Mouse (Mus musculus): Measurements from ENCODE around the gene Gm10912. TPM values are rescaled to one million over a fixed set of nuclear protein-coding genes. Genes with fewer than 3 reads are reported as not detected.
"Not testable (repeated sequence)": the region's sequence is repeated elsewhere in the genome, so short reads cannot be mapped to it uniquely, and the experiment has no call there.

Gene Gm10912
- polyA plus RNA-seq, 1 experiment from 2014 or later: not detected

DNA sequence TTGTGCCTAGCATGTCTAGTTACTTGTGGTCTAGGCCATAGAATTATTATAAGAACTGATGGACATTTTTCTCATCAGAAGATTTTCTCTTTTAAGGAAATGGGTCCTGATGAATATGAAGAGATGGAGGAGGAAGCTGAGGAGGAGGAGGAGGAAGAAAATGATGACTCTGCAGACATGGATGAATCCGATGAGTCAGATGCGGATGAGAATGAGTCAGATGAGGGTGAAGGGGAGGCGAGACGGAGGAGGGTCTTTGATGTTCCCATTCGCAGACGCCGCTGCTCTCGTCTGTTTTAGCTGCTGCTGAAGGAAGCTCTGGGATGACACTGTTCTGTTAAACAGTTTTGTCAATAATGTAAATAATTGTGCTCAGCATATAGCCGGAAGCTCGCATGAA, 5.8 kb upstream of the Gm10912 start:
- H3K36me3 ChIP-seq (ENCODE audit: control insufficient read depth, insufficient read depth): peaks cover 23% of the 10 kb centered on the region
- WGBS: 78% methylated on average over 10 of the region's 10 CpGs
- no peak overlapping the region for H3K27ac ChIP-seq (ENCODE audit: low read length)

DNA sequence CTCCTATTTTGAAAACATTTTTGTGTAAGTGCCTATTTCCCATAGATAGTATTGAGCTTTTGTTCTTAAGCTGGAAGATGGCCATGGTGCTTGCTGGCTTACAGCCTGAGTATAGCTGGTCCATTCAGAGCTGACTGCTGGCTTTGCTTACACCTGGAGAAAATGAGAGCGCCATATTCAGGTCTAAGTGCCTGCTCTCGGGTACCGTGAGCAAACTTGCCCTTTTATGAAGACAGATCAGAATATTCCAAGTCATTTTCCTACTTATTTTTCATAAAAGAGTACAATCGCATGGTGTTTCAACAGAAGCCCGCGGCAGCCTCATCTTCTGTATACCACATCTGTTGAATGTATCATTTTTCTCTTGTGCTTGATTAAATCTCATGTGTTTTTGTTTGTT, 4.6 kb upstream of the Gm10912 start:
- H3K9me3 ChIP-seq (replicated peaks; ENCODE audit: control insufficient read depth, low read length): peaks cover 3% of the 10 kb centered on the region; the same call in 1 of the 2 replicates
- no peak overlapping the region for H3K4me3 ChIP-seq (ENCODE audit: low read length)
- H3K4me1 ChIP-seq (ENCODE audit: control insufficient read depth, insufficient read depth, low read length): no peaks in the 10 kb centered on the region
- no peak overlapping the region for H3K9ac ChIP-seq (ENCODE audit: low read length)
- no peak overlapping the region for H3K4me2 ChIP-seq (ENCODE audit: low read depth, low read length)
- WGBS: 95% methylated on average over 6 of the region's 6 CpGs
- H3K27me3 ChIP-seq (ENCODE audit: control insufficient read depth, insufficient read depth, low read length): no peaks in the 10 kb centered on the region
- H3K36me3 ChIP-seq (ENCODE audit: control insufficient read depth, insufficient read depth): peaks cover 17% of the 10 kb centered on the region
- no peak overlapping the region for H3K27ac ChIP-seq (ENCODE audit: low read length)
- ATAC-seq (replicated peaks; ENCODE audit: extremely low read depth, insufficient read depth, low FRiP score): no peak

More for the DNA sequence above, 5.8 kb upstream of the Gm10912 start:
- Histone ChIP-seq H3K9ac (ENCODE audit: low read length) (no peak overlapping the region), H3K4me1 (ENCODE audit: control insufficient read depth, insufficient read depth, low read length) (no peaks in the 10 kb centered on the region), H3K9me3 (replicated peaks; ENCODE audit: control insufficient read depth, low read length) (peaks cover 3% of the 10 kb centered on the region; the same call in 1 of the 2 replicates), H3K4me3 (ENCODE audit: low read length) (no peak overlapping the region), H3K4me2 (ENCODE audit: low read depth, low read length) (no peak overlapping the region), H3K27me3 (ENCODE audit: control insufficient read depth, insufficient read depth, low read length) (no peaks in the 10 kb centered on the region)
- no peak for ATAC-seq (replicated peaks; ENCODE audit: extremely low read depth, insufficient read depth, low FRiP score)

DNA sequence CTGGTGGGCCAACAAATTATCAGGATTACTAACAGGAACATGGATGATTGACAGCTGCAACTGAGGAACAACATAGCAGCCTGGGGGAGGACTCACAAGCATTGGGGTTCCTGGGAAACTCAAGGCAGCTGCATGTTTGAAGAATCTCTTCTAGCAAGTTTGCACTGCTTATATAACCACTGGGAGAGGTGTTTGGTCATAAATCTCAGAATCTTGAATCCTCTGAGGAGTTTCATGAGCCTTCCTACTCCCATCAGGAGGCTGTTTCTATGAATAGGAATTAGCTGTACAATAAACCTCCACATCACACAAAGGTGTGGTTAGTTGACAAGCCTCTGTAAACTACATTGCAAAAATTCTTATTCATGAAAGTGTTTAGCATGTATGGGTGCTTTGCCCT, 3.0 kb upstream of the Gm10912 start:
- no peak overlapping the region for H3K4me3 ChIP-seq (ENCODE audit: low read length)
- H3K27ac ChIP-seq (ENCODE audit: low read length): no peak overlapping the region
- peaks cover 3% of the 10 kb centered on the region; the same call in 1 of the 2 replicates for H3K9me3 ChIP-seq (replicated peaks; ENCODE audit: control insufficient read depth, low read length)
- no peaks in the 10 kb centered on the region for H3K27me3 ChIP-seq (ENCODE audit: control insufficient read depth, insufficient read depth, low read length)
- H3K4me1 ChIP-seq (ENCODE audit: control insufficient read depth, insufficient read depth, low read length): no peaks in the 10 kb centered on the region
- peaks cover 17% of the 10 kb centered on the region for H3K36me3 ChIP-seq (ENCODE audit: control insufficient read depth, insufficient read depth)
- H3K9ac ChIP-seq (ENCODE audit: low read length): no peak overlapping the region
- H3K4me2 ChIP-seq (ENCODE audit: low read depth, low read length): no peak overlapping the region
- ATAC-seq (replicated peaks; ENCODE audit: extremely low read depth, insufficient read depth, low FRiP score): no peak

DNA sequence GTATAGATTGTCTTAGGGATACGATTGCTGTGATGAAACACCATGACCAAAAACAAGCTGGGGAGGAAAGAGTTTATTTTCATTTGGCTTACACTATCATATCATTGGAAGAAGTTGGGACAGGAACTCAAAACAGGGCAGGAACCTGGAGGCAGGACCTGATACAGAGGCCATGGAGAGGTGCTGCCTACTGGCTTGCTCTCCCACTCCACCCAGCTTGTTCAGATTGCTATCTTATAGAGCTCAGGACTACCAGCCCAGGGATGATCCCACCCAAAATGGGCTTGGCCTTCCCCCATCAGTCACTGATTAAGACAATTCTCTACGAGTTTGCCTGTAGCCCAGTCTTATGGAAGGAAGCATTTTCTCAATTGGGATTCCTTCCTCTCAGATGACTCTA, 1.5 kb upstream of the Gm10912 start:
- Histone ChIP-seq H3K4me1 (ENCODE audit: control insufficient read depth, insufficient read depth, low read length) (no peaks in the 10 kb centered on the region), H3K9ac (ENCODE audit: low read length) (no peak overlapping the region), H3K36me3 (ENCODE audit: control insufficient read depth, insufficient read depth) (peaks cover 14% of the 10 kb centered on the region), H3K4me3 (ENCODE audit: low read length) (no peak overlapping the region), H3K27me3 (ENCODE audit: control insufficient read depth, insufficient read depth, low read length) (no peaks in the 10 kb centered on the region), H3K9me3 (replicated peaks; ENCODE audit: control insufficient read depth, low read length) (peaks cover 3% of the 10 kb centered on the region; the same call in 1 of the 2 replicates), H3K27ac (ENCODE audit: low read length) (no peak overlapping the region), H3K4me2 (ENCODE audit: low read depth, low read length) (no peak overlapping the region)
- no peak for ATAC-seq (replicated peaks; ENCODE audit: extremely low read depth, insufficient read depth, low FRiP score)
- 80% methylated on average over 2 of the region's 2 CpGs for WGBS

DNA sequence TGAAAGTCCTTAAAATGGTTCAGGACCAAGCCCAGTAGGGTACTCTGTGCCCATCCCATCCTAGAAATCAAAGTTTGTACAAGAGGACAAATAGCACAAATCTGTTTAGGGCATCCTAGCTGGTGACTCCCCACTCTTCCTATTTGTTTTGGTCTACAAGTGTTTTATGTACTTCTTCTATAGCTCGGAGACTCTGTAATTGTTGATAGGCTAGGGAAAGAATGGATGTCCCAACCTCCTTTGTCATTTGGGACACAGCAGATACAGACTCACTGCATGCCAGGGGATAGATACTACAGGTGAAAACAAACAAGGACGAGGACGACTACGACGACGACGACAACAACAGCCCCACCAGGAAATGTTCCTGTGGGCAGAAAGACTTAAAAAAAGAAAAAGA, 2.8 kb downstream of the Gm10912 start, which contains the start of gene Gm10799:
TSS of gene Gm10799 (minus strand) at position 101 of the 400 bp plus-strand sequence.
- H3K4me1 ChIP-seq (ENCODE audit: control insufficient read depth, insufficient read depth, low read length); H3K27me3 ChIP-seq (ENCODE audit: control insufficient read depth, insufficient read depth, low read length); H3K9ac ChIP-seq (ENCODE audit: low read length); H3K9me3 ChIP-seq (replicated peaks; ENCODE audit: control insufficient read depth, low read length); H3K4me2 ChIP-seq (ENCODE audit: low read depth, low read length); H3K4me3 ChIP-seq (ENCODE audit: low read length); H3K36me3 ChIP-seq (ENCODE audit: control insufficient read depth, insufficient read depth); ATAC-seq (replicated peaks; ENCODE audit: extremely low read depth, insufficient read depth, low FRiP score); H3K27ac ChIP-seq (ENCODE audit: low read length): not testable (repeated sequence)
- WGBS: 65% methylated on average over 7 of the region's 7 CpGs

DNA sequence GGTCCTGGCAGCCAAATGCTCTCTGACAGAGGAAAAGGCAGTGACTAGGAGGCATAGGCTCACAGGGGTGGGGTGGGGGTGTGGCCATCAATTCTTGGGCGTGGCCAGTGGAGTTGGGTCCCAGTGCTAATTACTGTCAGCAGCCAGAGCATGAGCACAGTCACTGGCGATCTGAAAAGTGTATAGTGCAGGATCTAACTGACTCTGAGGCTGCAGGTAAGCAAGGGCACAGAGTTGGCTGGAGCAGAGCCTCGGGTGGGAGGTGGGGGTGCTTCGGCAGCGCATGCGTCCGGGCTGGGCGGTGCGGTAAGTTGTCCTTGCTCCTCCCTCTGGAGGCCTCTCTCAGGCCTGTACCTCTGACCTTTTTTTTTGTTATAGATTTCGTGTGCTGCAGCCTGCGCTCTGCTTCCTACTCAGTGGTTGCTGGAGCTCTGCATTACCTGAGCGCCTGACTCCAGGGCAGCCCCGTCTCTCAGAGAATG, 4.1 kb downstream of the Gm10912 start, which contains the start of gene Cd59b:
TSS of gene Cd59b (plus strand) at position 146 of the 482 bp plus-strand sequence.
- no peaks in the 10 kb centered on the region for H3K4me1 ChIP-seq (ENCODE audit: control insufficient read depth, insufficient read depth, low read length)
- peak within 1 kb of the TSS; percentile 44 for H3K9ac ChIP-seq (ENCODE audit: low read length)
- peak; percentile 76 for ATAC-seq (replicated peaks; ENCODE audit: extremely low read depth, insufficient read depth, low FRiP score)
- peak within 1 kb of the TSS; percentile 68 for H3K4me2 ChIP-seq (ENCODE audit: low read depth, low read length)
- H3K4me3 ChIP-seq (ENCODE audit: low read length): peak within 1 kb of the TSS; percentile 49
- H3K9me3 ChIP-seq (replicated peaks; ENCODE audit: control insufficient read depth, low read length): no peaks in the 10 kb centered on the region; the same call in 1 of the 2 replicates
- no peak within 1 kb of the TSS for H3K27ac ChIP-seq (ENCODE audit: low read length)
- 9% methylated on average over 13 of the region's 13 CpGs for WGBS
- no peaks in the 10 kb centered on the region for H3K36me3 ChIP-seq (ENCODE audit: control insufficient read depth, insufficient read depth)
- H3K27me3 ChIP-seq (ENCODE audit: control insufficient read depth, insufficient read depth, low read length): no peaks in the 10 kb centered on the region

DNA sequence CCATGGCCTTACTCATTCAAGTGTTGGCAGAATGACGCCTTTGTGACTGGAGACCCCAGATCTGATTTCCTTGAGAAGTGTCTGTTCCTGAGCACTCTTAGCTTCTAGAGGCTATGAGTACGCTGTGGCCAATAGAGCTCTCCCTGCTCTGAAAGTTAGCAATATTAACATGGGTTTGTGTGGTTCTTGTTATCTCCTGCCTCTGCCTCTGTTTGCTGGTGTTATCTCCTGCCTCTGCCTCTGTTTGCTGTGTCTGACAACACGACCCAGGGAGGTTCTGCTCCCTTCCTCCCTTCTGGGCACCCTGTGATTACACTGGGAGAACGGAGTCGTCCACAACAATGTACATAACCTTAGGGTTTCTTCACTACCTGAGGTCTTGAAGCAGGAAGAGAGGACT, 12.7 kb downstream of the Gm10912 start:
- H3K27ac ChIP-seq (ENCODE audit: low read length); H3K4me2 ChIP-seq (ENCODE audit: low read depth, low read length); ATAC-seq (replicated peaks; ENCODE audit: extremely low read depth, insufficient read depth, low FRiP score); H3K9ac ChIP-seq (ENCODE audit: low read length); H3K4me3 ChIP-seq (ENCODE audit: low read length); H3K4me1 ChIP-seq (ENCODE audit: control insufficient read depth, insufficient read depth, low read length); H3K36me3 ChIP-seq (ENCODE audit: control insufficient read depth, insufficient read depth); H3K9me3 ChIP-seq (replicated peaks; ENCODE audit: control insufficient read depth, low read length); H3K27me3 ChIP-seq (ENCODE audit: control insufficient read depth, insufficient read depth, low read length): not testable (repeated sequence)
- 60% methylated on average over 5 of the region's 5 CpGs for WGBS

DNA sequence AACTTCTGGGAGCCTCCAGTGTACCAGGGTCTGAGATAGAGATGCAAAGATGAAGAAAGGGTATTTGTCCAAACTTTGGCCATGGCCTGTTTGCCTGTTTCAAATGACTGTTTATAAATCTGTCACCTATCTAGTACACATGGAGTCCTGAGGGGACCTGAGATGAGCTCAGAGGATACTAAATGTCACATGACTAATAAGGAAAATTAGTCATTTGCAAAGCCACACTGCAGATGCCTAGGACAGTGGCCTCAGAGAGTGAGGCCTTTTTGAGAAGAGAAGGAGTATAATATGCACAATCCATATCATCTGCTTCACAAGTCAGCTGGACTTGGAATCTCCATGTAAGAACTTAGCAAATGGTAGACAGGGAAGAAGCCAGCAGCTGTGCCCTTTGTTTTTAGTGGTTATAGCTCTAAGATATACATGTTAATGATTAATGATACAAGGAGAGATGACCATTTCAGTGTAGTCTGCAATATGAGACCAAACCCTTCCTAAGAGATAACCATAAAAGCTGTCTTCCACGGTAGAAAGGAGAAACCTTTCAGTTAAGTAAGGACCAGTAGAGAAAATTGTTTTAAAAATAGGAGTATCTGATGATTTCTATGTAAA, 15.9 kb downstream of the Gm10912 start:
- H3K4me1 ChIP-seq (ENCODE audit: control insufficient read depth, insufficient read depth, low read length); H3K4me2 ChIP-seq (ENCODE audit: low read depth, low read length); H3K9me3 ChIP-seq (replicated peaks; ENCODE audit: control insufficient read depth, low read length); H3K36me3 ChIP-seq (ENCODE audit: control insufficient read depth, insufficient read depth); H3K9ac ChIP-seq (ENCODE audit: low read length); ATAC-seq (replicated peaks; ENCODE audit: extremely low read depth, insufficient read depth, low FRiP score); H3K4me3 ChIP-seq (ENCODE audit: low read length); H3K27me3 ChIP-seq (ENCODE audit: control insufficient read depth, insufficient read depth, low read length); H3K27ac ChIP-seq (ENCODE audit: low read length): not testable (repeated sequence)
- WGBS: no CpG with 5 or more reads among the region's 1 CpGs

DNA sequence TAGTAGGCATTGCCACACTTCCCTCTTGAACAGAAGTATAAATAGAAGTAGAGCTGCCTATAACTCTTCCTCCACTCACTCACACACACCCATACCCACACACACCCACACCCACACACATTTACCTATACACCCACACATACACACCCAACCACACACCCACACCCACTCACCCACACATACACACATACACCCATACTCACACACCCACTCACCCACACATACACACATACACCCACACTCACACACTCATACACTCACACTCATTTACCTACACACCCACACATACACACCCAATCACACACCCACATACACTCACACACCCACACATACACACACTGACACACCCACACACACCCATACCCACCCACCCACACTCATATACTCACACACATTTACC, 16.8 kb downstream of the Gm10912 start:
- Histone ChIP-seq H3K27ac (ENCODE audit: low read length) (no peak overlapping the region), H3K27me3 (ENCODE audit: control insufficient read depth, insufficient read depth, low read length) (no peaks in the 10 kb centered on the region), H3K9ac (ENCODE audit: low read length) (no peak overlapping the region), H3K4me2 (ENCODE audit: low read depth, low read length) (no peak overlapping the region), H3K4me3 (ENCODE audit: low read length) (no peak overlapping the region), H3K36me3 (ENCODE audit: control insufficient read depth, insufficient read depth) (no peaks in the 10 kb centered on the region), H3K9me3 (replicated peaks; ENCODE audit: control insufficient read depth, low read length) (no peaks in the 10 kb centered on the region), H3K4me1 (ENCODE audit: control insufficient read depth, insufficient read depth, low read length) (no peaks in the 10 kb centered on the region)
- ATAC-seq (replicated peaks; ENCODE audit: extremely low read depth, insufficient read depth, low FRiP score): no peak

All from heart, embryonic 16.5 days (tissue).